Mouse (Mus musculus) megakaryocyte, embryonic 14.5 days (primary cell): ENCODE results near the gene Twf2.

ENCODE experiments used
- FLI1 ChIP-seq: IDR thresholded peaks from 2 replicates; pipeline ENCODE4 v1.6.1; 2012; ENCODE audit warnings: low read length, inconsistent platforms, mixed read lengths
- GATA1 ChIP-seq: IDR thresholded peaks from 3 replicates; pipeline ENCODE4 v1.6.1; 2012; ENCODE audit warnings: mixed read lengths, low read length, inconsistent platforms, borderline replicate concordance

- TF ChIP-seq FLI1 (no peak), GATA1 (no peak)
Measured at GRCm38 (mm10) chr9:106201895-106202294, 1.0 kb upstream of the Twf2 start.
